Mouse (Mus musculus): ENCODE data around the gene Rasgrp1.

Gene Rasgrp1

GRCm38 (mm10) chr2:117342547-117343239, at the start of gene Rasgrp1:
TSS of gene Rasgrp1 (minus strand) at chr2:117343001.
- DNase-seq (ENCODE audit: extremely low read depth, low read depth) = no peak

GRCm38 (mm10) chr2:117389925-117390892, 47.4 kb upstream of the Rasgrp1 start:
- DNase-seq (ENCODE audit: extremely low read depth, low read depth) = no peak

- DNase-seq (ENCODE audit: extremely low read depth, low read depth) = no peak
Measured at GRCm38 (mm10) chr2:117389460-117389859, 46.7 kb upstream of the Rasgrp1 start.

GRCm38 (mm10) chr2:117388121-117388520, 45.3 kb upstream of the Rasgrp1 start:
- DNase-seq (ENCODE audit: extremely low read depth, low read depth) = no peak

- no peak for DNase-seq (ENCODE audit: extremely low read depth, low read depth)
Measured at GRCm38 (mm10) chr2:117386981-117387705, 44.3 kb upstream of the Rasgrp1 start.

GRCm38 (mm10) chr2:117386036-117386590, 43.3 kb upstream of the Rasgrp1 start:
- no peak for DNase-seq (ENCODE audit: extremely low read depth, low read depth)

GRCm38 (mm10) chr2:117381314-117381713, 38.5 kb upstream of the Rasgrp1 start:
- DNase-seq (ENCODE audit: extremely low read depth, low read depth) = no peak

GRCm38 (mm10) chr2:117374293-117374830, 31.6 kb upstream of the Rasgrp1 start:
- no peak for DNase-seq (ENCODE audit: extremely low read depth, low read depth)

GRCm38 (mm10) chr2:117371706-117372105, 28.9 kb upstream of the Rasgrp1 start:
- no peak for DNase-seq (ENCODE audit: extremely low read depth, low read depth)

- no peak for DNase-seq (ENCODE audit: extremely low read depth, low read depth)
Measured at GRCm38 (mm10) chr2:117366478-117366877, 23.7 kb upstream of the Rasgrp1 start.

- DNase-seq (ENCODE audit: extremely low read depth, low read depth) = no peak
Measured at GRCm38 (mm10) chr2:117364056-117364455, 21.3 kb upstream of the Rasgrp1 start.

GRCm38 (mm10) chr2:117357939-117358338, 15.1 kb upstream of the Rasgrp1 start:
- no peak for DNase-seq (ENCODE audit: extremely low read depth, low read depth)

GRCm38 (mm10) chr2:117352305-117353123, 9.7 kb upstream of the Rasgrp1 start:
- DNase-seq (ENCODE audit: extremely low read depth, low read depth) = no peak

- DNase-seq (ENCODE audit: extremely low read depth, low read depth) = no peak
Measured at GRCm38 (mm10) chr2:117350138-117350537, 7.3 kb upstream of the Rasgrp1 start.

- no peak for DNase-seq (ENCODE audit: extremely low read depth, low read depth)
Measured at GRCm38 (mm10) chr2:117343240-117343624, 431 bp upstream of the Rasgrp1 start.

GRCm38 (mm10) chr2:117342090-117342546, 683 bp downstream of the Rasgrp1 start:
- no peak for DNase-seq (ENCODE audit: extremely low read depth, low read depth)

- no peak for DNase-seq (ENCODE audit: extremely low read depth, low read depth)
Measured at GRCm38 (mm10) chr2:117338501-117338900, 4.3 kb downstream of the Rasgrp1 start.

GRCm38 (mm10) chr2:117337902-117338301, 4.9 kb downstream of the Rasgrp1 start:
- no peak for DNase-seq (ENCODE audit: extremely low read depth, low read depth)

GRCm38 (mm10) chr2:117336946-117337665, 5.7 kb downstream of the Rasgrp1 start:
- DNase-seq (ENCODE audit: extremely low read depth, low read depth) = no peak
